Mouse (Mus musculus) c-Kit-positive CD71-positive TER-119-negative erythroid progenitor cells, embryonic 14.5 days (primary cell): ENCODE measurements around the gene Ttc9c.

Experiments used
- DNase-seq: peaks from one replicate; pipeline ENCODE4 v3.0.0-alpha.2; 2013; ENCODE audit warnings: low read depth

The Ttc9c gene

DNA sequence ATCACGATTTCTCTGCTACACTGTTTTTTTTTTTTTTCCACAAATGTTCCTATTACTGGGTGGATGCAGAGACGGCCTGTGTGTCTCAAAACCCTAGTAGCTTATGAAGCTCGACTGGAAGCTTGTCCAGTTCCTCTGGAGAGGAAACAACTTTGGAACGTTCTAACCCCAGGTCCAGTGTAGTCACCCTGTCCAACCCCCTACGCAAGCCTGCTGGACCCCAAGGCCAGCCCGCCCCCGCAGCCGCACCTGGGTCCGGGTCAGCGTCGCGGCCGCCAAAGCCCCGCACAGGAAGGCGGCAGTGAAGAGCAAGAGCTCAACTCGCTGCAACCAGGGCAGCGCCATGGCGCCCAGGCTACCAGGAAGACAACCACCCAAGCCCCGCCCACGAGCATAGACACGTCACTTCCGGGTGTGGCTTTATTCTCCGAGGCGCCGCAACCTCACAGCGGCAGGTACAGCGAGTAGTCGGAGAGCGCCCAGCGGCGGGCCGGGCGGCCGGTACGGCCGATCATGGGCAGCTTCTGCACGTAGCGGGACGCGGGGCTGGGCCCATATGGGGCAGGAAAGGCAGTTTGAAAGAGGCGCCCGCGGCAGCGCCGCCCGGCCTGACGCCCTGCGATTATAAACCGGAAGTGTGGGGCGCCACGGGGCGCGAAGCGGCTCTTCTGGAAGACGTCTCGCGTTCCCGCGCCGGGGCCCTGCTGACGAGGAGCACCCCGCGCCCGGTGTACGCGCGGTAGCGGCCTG is 44.9 kb downstream of the Ttc9c start, which contains the start of gene Tmem179b:
TSS of gene Tmem179b (minus strand) at position 382 of the 750 bp plus-strand sequence.
- DNase-seq = peak; percentile 94

DNA sequence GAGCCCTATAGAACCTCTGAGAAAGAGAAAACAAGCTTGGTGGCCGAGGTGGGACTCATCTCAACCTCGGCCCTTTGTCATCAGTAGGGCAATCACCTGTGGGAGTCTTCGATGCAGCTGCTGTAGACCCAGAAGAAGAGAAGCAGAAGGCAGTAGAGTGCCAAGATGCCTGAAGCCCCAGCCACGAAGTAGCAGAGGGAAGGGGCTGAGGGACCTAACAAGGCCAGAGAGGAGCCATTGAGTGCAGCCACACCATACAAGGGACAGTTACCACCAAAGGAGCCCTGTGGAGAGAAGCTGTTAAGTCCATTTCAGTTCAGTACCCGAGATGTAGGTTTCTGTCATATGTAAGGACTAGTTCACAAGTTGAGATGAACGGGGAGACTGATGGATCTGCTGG is 45.7 kb downstream of the Ttc9c start:
- DNase-seq = no peak

DNA sequence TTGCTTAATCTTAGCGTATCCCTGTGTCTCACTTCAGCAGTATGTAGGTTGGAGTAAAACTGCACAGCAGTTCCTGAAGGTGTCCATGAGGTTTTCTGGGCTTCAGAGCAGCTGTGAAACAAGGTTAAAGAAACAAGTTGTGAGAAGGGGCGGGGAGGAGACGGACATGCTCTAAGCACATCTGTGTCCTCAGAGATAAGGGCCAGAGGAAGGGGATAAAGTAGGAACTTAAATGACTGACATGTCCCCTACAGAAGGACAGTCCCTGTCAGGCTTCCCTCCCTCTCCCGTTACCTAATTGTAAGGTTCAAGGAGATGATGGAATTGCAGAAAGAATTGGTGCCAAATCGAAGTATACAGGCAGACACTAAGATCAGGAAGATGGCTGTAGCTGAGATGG is 46.1 kb downstream of the Ttc9c start:
- no peak for DNase-seq

DNA sequence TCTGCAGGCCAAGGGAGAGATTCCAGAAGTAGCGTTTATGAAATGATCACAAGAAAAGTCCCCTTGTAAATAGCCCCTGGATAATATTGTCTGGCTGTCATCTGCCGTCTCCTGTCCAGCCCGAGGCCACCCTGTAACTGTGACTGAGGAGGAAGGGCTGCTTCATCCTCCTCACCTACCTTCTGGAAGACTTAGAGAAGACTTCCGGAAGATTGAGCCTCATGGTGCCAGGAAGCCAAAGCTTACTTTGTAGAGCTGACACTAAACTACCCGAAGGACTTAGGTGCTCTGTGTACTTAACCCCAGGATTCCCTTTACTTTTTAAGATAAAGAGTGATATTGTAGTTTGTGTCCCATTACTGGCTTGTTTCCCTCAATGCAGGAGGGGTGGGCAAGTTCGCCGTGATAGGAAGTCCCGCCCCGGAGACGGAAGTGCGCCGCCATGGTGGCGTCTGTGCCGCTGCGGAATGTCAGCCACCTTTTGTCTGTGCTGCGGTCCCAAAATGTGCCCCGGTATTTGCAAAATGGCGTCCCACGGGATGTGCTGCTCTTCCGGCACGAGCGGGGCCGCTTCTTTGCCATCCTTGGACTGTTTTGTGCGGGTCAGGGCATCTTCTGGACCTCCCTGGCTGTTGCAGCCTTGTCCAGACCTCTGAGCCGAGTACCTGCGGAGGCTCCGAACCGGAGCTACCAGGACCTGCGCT is 48.4 kb downstream of the Ttc9c start, which contains the start of gene Tmem223:
TSS of gene Tmem223 (plus strand) at position 430 of the 704 bp plus-strand sequence.
- no peak for DNase-seq

DNA sequence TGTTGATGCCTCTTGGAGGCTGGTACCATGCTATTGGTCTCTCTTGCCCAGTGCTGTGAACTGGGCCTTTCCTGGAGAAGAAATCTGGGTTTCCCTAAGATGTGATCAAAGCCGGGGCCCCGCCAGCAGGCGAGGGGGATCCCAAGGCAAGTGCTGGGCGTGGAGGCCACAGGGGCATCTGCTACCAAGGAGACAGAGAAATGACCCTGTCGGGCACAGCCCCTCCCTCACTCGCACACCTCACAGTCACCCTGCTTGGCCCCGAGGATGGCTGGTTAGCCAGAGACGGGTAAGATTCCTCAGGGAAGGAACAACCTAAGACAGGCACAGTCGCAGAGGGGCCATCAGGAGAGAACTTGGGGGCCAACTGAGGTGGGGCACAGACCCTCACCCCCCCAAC is 53.6 kb downstream of the Ttc9c start:
- DNase-seq = no peak

DNA sequence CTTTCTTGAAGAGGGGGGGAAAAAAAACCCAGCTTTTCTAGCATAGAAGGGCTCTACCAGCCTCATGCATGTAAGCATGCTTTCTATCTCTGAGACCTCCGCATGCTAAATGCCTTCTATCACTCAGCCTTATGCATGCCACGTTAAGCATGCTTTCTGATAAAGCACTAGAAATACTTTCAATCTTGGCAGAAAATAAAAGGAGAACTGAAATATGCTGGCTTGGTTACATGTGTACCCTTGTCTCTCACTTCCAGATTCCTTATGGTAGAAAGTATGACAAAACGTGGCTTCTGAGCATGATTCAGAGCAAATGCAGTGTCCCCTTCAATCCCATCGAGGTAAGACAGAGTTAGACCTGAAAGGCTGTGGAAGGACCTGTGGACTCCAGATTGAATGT is 55.9 kb downstream of the Ttc9c start:
- DNase-seq = no peak

DNA sequence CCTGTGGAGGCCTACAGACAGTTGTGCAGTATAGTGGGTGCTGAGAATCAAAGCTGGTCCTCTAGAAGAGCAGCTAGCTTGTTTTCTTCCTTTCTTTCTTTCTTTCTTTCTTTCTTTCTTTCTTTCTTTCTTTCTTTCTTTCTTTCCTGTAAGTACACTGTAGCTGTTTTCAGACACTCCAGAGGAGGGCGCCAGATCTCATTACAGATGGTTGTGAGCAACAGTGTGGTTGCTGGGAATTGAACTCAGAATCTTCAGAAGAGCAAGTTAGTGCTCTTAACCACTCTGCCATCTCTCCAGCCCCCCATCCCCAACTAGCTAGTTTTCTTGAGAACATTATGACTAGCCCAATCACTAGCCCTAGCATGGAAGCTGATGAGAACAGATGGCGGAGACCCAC is 58.4 kb downstream of the Ttc9c start:
- DNase-seq = no peak
